Comparison of ENCODE assay signal across 11 mouse cellular contexts in genomic region chr13:81108526-81109302, GRCm38 (mm10).
DNase-seq lines count a peak whose midpoint lies in the region; ATAC-seq and TF ChIP-seq lines count a peak whose summit lies in the region.
"Had no signal": no experiment of that assay in that cellular context is flagged by ENCODE, and none has a peak within 500 bp of the region (broad histone marks: within the 10 kb centered on the region; RNA-seq: fewer than 3 reads in every experiment).

No protein-coding gene starts in this region.

- H3K4me3 ChIP-seq in lung, embryonic 14.5 days (ENCODE audit: low read depth, low read length) = no peak overlapping the region
- H3K4me3 ChIP-seq in lung, adult 2 months (replicated peaks; ENCODE audit: extremely low read depth, low read depth, low read length) = no peak overlapping the region
- no peak overlapping the region for H3K4me3 ChIP-seq in kidney, postnatal 0 days (replicated peaks; ENCODE audit: low read depth, low read length)
- no peak overlapping the region for H3K4me3 ChIP-seq in stomach, embryonic 15.5 days (replicated peaks)
- no peak overlapping the region for H3K4me3 ChIP-seq in forebrain, embryonic 16.5 days (replicated peaks; ENCODE audit: low read length)
- H3K4me3 ChIP-seq: embryonic facial prominence, embryonic 13.5 days; hindbrain, embryonic 10.5 days; liver, embryonic 13.5 days had no signal

- TF ChIP-seq CTCF in lung, embryonic 14.5 days (IDR thresholded peaks at IDR 0.05; ENCODE audit: low read depth) = no peak
- TF ChIP-seq CTCF in lung, adult 2 months (IDR thresholded peaks at IDR 0.05; ENCODE audit: insufficient read depth, low read length) = no peak
- TF ChIP-seq CTCF in kidney, postnatal 0 days (IDR thresholded peaks at IDR 0.05; ENCODE audit: low read depth) = no peak

- peak; percentile 88 for ATAC-seq in frontal cortex, adult (ENCODE audit: low TSS enrichment)
- ATAC-seq in lung, embryonic 14.5 days (ENCODE audit: insufficient read depth) = peak; percentile 66
- peak; percentile 52 for ATAC-seq in kidney, postnatal 0 days (replicated peaks; ENCODE audit: low FRiP score, low read depth)
- ATAC-seq in stomach, embryonic 15.5 days (ENCODE audit: insufficient read depth, low FRiP score, low read depth) = peak; percentile 76; the same call in 1 of the 2 replicates
- no peak for ATAC-seq in forebrain, embryonic 16.5 days

- 32% methylated on average over 8 of the region's 8 CpGs for WGBS in lung, embryonic 14.5 days
- 37% methylated on average over 8 of the region's 8 CpGs for WGBS in lung, adult 2 months
- 33% methylated on average over 8 of the region's 8 CpGs for whole genome bisulfite sequencing in kidney, postnatal 0 days
- WGBS in stomach, embryonic 15.5 days = 25% methylated on average over 8 of the region's 8 CpGs
- 75% methylated on average over 8 of the region's 8 CpGs for WGBS in forebrain, embryonic 16.5 days

- no peaks in the 10 kb centered on the region for H3K27me3 ChIP-seq in lung, embryonic 14.5 days (ENCODE audit: insufficient read depth, low read length)
- H3K27me3 ChIP-seq in kidney, postnatal 0 days (ENCODE audit: insufficient read depth, low read length) = no peaks in the 10 kb centered on the region
- H3K27me3 ChIP-seq in stomach, embryonic 15.5 days (replicated peaks) = no peaks in the 10 kb centered on the region
- no peaks in the 10 kb centered on the region for H3K27me3 ChIP-seq in forebrain, embryonic 16.5 days (replicated peaks; ENCODE audit: control insufficient read depth, insufficient read depth, low read length)
- H3K27me3 ChIP-seq: embryonic facial prominence, embryonic 13.5 days; liver, embryonic 13.5 days had no signal

- TF ChIP-seq POLR2A in lung, adult 2 months (IDR thresholded peaks at IDR 0.05; ENCODE audit: borderline replicate concordance, extremely low read depth, low read depth, low read length) = no peak

- DNase-seq in frontal cortex, postnatal 14 days (ENCODE audit: low spot score in 2 of 2) = no peak
- peak; percentile 79 for DNase-seq in lung, embryonic 14.5 days
- DNase-seq in lung, adult 2 months = no peak
- peak; percentile 87 for DNase-seq in kidney, postnatal 0 days (ENCODE audit: low spot score)
- no peak for DNase-seq in urinary bladder, postnatal 25 days (ENCODE audit: low spot score)
- DNase-seq: liver, embryonic 13.5 days had no signal

- no peak overlapping the region for H3K4me2 ChIP-seq in lung, embryonic 14.5 days
- no peak overlapping the region for H3K4me2 ChIP-seq in kidney, postnatal 0 days (ENCODE audit: low read length)
- no peak overlapping the region for H3K4me2 ChIP-seq in stomach, embryonic 15.5 days
- no peak overlapping the region for H3K4me2 ChIP-seq in forebrain, embryonic 16.5 days (ENCODE audit: low read length)
- H3K4me2 ChIP-seq: embryonic facial prominence, embryonic 13.5 days; liver, embryonic 13.5 days had no signal

- H3K36me3 ChIP-seq in lung, embryonic 14.5 days (ENCODE audit: insufficient read depth) = no peaks in the 10 kb centered on the region
- no peaks in the 10 kb centered on the region for H3K36me3 ChIP-seq in kidney, postnatal 0 days (ENCODE audit: insufficient read depth, low read length)
- H3K36me3 ChIP-seq in stomach, embryonic 15.5 days = no peaks in the 10 kb centered on the region
- no peaks in the 10 kb centered on the region for H3K36me3 ChIP-seq in forebrain, embryonic 16.5 days (ENCODE audit: control insufficient read depth, insufficient read depth)
- H3K36me3 ChIP-seq: embryonic facial prominence, embryonic 13.5 days; liver, embryonic 13.5 days had no signal

- no peak overlapping the region for H3K9ac ChIP-seq in lung, embryonic 14.5 days
- no peak overlapping the region for H3K9ac ChIP-seq in kidney, postnatal 0 days (ENCODE audit: low read depth, low read length)
- no peak overlapping the region for H3K9ac ChIP-seq in stomach, embryonic 15.5 days
- H3K9ac ChIP-seq in forebrain, embryonic 16.5 days (replicated peaks; ENCODE audit: low read depth, low read length) = no peak overlapping the region
- H3K9ac ChIP-seq: embryonic facial prominence, embryonic 13.5 days; liver, embryonic 13.5 days had no signal

- H3K4me1 ChIP-seq in lung, embryonic 14.5 days (ENCODE audit: insufficient read depth) = peaks cover 11% of the 10 kb centered on the region
- H3K4me1 ChIP-seq in lung, adult 2 months (ENCODE audit: control insufficient read depth, insufficient read depth, low read length) = peaks cover 7% of the 10 kb centered on the region
- 0 out of 2 replicates have a peak, but pooled peaks cover 5% of the 10 kb centered on the region for H3K4me1 ChIP-seq in kidney, postnatal 0 days (replicated peaks; ENCODE audit: insufficient read depth, low read length)
- 0 out of 2 replicates have a peak, but pooled peaks cover 8% of the 10 kb centered on the region for H3K4me1 ChIP-seq in stomach, embryonic 15.5 days
- no peaks in the 10 kb centered on the region for H3K4me1 ChIP-seq in forebrain, embryonic 16.5 days (replicated peaks; ENCODE audit: control insufficient read depth, insufficient read depth, low read length)
- H3K4me1 ChIP-seq: hindbrain, embryonic 10.5 days; liver, embryonic 13.5 days had no signal

- peak overlapping the region; percentile 58 for H3K27ac ChIP-seq in lung, embryonic 14.5 days (ENCODE audit: low read depth)
- H3K27ac ChIP-seq in kidney, postnatal 0 days = peak overlapping the region; percentile 57; the same call in 1 of the 2 replicates
- H3K27ac ChIP-seq in stomach, embryonic 15.5 days = peak overlapping the region; percentile 76
- no peak overlapping the region for H3K27ac ChIP-seq in forebrain, embryonic 16.5 days (ENCODE audit: low read length)
- H3K27ac ChIP-seq: embryonic facial prominence, embryonic 13.5 days; hindbrain, embryonic 10.5 days; liver, embryonic 13.5 days had no signal

- H3K9me3 ChIP-seq in lung, embryonic 14.5 days (ENCODE audit: low read depth, low read length) = no peaks in the 10 kb centered on the region
- H3K9me3 ChIP-seq in kidney, postnatal 0 days (replicated peaks; ENCODE audit: low read length) = no peaks in the 10 kb centered on the region
- no peaks in the 10 kb centered on the region for H3K9me3 ChIP-seq in stomach, embryonic 15.5 days
- no peaks in the 10 kb centered on the region for H3K9me3 ChIP-seq in forebrain, embryonic 16.5 days (ENCODE audit: control insufficient read depth, low read length)
- H3K9me3 ChIP-seq: embryonic facial prominence, embryonic 13.5 days; hindbrain, embryonic 10.5 days; liver, embryonic 13.5 days had no signal

Comparison
In these comparisons a context has a peak if more than half of its experiments do, and no peak if none do; other contexts are left out.
1. DNase-seq: peak in lung, embryonic 14.5 days (single experiment) and kidney, postnatal 0 days (single experiment); none in frontal cortex, postnatal 14 days (0 of 2), lung, adult 2 months (single experiment) and urinary bladder, postnatal 25 days (single experiment).